Mouse (Mus musculus) T-cell, adult 2 months (primary cell): ENCODE data around the gene Atp1a2.
A peak's percentile ranks its signal among the peaks of the same experiment; 100 is the strongest.

ENCODE experiments used
- DNase-seq: peaks from one replicate; pipeline ENCODE4 v3.0.0; 2022; ENCODE audit warnings: low spot score

The Atp1a2 gene

DNA sequence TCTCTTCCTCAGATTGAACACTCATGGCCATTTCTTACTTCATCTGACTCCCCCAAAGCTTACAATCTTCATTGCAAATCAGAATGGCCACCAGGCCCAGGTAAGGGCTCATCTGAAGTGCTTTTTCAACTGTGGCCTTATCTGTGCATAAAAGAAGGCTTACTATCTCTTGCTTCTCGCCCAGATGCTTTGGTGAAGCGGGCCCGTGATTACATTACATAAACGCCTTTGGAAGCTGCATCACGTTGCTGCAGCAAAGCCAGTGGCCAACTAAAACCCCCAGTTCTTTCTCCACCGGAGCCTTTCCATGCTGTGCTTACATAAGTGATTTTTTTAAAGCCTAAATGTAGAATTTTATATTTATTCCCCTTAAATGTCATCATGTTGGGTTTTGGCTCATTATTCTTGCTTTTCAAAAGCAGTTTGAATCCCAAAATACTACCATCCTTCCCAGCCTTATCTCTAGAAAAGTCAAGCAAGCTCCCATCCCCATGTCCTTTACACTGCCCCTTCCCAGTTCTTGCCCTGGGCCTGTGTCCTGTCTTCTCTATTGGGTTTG, 26.0 kb upstream of the Atp1a2 start:
- DNase-seq, result no peak

DNA sequence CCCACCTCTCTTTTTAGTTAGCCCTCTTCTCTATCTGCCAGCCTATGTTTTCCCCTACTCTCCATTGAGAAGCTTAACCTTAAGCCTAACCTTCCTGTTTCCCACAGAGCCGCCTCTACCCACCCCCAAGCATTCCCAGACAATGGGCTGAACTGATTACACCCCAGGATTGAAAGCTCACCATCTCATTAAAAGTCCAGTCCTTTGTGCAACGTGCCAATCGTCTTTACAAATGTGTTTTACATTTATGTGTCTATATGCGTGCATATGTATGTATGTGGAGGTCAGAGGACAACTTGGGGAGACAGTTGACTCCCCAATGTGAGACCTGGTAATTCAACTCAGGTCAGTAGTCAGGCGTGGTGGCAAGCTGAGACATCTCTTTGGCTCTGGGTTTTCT, 25.4 kb upstream of the Atp1a2 start:
- no peak for DNase-seq

DNA sequence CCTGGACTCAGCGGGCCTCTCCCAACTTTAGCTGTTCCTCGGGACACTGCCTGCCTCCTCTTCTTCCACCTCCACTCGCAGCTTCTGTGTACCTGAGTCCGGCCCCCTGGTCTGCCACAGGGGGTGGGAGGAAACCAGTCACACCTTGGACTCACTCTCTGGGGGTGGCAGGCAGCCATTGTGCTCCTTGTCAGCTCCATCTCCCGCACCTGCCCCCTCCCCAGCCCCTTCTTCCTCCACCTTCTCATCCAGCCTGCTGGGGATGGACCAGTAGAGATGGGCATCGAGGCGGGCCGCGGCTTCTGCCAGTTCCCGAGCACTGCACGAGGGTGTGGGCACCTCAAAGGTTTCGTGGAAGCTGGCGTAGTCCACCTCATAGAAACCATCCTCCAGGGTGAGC, 24.9 kb upstream of the Atp1a2 start:
- DNase-seq, result no peak

DNA sequence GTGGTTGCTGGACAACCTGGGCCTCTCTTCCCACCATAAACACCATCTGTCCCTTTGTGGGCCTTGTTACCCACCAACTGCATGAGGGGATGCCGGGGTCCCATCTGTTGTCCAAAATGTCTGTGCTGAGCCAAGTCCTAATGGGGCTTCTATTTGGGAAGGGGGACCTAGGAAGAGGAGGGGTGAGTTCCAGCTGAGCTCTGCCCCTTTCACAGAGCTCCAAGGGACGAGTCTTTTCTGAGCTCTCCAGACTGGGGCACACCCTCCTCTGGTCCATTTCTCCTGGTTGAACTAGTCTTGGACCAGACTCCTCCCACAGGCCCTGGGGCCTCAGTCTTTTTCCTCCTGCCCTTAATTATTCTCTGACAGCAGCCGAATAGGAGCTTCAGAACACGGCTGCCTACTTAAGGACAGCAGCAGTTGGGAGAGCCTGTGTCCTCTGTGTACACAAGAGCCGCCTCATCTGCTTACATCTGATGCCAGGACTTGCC, 22.1 kb upstream of the Atp1a2 start:
- no peak for DNase-seq

DNA sequence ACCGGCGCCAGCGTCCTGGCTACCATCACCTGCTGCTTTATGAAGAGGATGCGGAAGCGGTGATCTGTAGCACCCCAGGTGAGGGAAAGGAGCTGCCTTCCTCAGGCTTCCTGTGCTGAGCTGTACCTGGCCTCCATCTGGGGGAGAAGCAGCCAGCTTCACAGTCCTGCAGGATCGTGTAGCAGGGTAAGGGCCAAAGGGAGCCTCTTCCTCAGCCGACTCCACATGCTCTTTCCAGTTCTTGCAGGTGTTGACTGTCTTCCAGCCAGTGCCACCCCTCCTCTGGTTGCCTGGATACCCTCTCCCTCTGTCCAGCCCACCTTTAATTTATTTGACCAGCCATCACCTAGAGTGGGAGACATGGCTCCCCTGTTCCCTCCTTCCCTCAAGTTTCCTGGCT, 21.5 kb upstream of the Atp1a2 start:
- no peak for DNase-seq

DNA sequence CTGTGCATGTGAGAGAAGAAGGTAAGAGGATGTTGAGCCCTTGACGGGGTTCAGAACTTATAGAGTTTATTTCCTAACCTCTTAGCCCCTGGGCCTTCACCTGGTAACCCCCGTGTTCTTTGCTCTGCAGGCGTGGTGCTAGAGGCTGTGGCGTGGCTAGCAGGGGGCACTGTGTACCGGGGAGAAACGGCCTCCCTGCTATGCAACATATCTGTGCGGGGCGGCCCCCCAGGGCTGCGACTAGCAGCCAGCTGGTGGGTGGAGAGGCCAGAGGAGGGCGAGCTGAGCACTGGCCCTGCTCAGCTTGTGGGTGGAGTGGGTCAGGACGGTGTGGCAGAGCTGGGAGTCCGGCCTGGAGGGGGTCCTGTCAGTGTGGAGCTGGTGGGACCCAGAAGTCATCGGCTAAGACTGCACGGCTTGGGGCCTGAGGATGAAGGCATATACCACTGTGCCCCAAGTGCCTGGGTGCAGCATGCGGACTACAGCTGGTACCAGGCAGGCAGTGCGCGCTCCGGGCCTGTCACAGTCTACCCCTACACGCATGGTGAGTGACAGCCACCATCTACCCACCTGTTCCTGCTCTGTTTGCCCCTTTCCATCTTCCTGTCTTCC, 20.7 kb upstream of the Atp1a2 start:
- DNase-seq, result no peak

DNA sequence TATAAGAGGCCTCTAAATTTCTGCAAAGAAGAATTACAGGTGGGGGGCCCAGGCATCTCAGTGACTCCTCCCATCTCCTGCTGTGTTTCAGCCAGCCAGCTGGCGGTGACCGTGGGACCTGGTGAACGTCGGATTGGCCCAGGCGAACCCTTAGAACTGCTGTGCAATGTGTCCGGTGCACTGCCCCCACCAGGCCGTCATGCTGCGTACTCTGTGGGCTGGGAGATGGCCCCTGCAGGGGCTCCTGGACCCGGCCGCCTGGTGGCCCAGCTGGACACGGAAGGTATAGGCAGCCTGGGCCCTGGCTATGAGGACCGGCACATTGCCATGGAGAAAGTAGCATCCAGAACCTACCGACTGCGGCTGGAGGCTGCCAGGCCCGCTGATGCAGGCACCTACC, 20.1 kb upstream of the Atp1a2 start:
- DNase-seq, result no peak

DNA sequence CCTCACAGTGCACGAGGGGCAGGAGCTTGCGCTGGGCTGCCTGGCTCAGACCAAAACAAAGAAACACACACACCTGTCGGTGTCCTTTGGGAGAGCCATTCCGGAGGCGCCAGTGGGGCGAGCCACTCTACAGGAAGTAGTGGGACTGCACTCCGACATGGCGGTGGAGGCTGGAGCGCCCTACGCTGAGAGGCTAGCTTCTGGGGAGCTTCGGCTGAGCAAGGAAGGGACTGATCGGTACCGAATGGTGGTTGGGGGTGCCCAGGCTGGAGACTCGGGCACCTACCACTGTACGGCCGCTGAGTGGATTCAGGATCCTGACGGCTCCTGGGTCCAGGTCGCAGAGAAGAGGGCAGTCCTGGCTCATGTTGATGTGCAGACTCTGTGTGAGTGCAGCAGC, 19.6 kb upstream of the Atp1a2 start:
- no peak for DNase-seq

DNA sequence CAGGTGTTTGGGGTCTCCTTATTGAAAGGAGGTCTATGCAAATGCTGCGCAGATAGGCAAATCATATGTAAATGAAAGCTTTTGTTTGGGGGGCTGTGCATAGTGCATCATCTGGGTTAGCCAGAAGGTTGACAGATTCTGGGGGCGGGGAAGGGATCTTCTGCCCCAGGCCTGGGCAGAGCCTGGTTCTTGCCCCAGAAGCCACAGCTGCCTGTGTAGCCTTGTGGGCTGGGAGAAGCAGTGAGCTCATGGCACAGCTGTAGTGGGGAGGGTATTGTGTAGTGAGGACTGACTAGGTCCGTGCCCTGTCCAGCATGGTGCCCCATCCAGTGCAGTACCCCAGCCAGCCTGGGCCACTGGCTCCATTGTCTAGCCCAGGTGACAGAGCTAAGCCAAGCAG, 17.0 kb upstream of the Atp1a2 start:
- DNase-seq, result no peak

DNA sequence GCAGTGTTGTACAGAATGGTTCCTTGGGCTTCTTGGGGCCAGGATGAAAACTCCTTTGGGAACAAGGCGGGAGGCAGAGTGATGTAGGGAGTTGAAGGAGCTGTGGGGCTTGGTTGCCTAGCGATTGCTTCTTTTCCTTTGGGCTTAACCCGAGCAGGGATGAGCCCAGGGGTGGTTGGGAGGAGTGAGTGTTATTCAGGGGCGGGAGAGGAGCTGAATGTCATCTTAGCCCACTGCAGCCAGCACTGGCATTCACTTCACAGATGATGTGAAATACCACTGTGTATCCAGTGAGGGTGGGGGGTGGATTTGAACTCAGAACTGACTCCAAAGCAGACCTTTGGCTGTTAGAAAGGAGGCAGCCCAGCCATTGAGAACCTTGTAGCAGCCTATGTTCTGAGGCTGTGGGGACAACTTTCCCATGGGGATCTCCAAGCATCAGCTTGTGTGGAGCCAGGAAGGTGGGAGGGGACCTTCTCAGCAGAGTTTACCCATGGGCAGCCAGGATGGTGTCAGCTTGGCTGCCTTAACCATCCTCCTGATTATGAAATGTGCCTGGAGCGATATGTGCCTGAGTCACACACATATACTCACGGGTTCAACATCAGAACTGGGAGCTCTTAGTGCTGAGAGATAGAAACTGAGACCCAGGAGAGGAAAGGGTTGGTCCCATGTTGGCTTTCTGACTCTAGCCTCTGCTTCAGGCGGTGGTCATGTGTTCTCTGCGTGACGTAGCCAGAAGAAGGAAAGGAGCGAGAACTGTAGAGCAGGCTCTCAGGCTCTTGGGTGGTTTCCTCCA, 15.9 kb upstream of the Atp1a2 start:
- DNase-seq, result no peak

DNA sequence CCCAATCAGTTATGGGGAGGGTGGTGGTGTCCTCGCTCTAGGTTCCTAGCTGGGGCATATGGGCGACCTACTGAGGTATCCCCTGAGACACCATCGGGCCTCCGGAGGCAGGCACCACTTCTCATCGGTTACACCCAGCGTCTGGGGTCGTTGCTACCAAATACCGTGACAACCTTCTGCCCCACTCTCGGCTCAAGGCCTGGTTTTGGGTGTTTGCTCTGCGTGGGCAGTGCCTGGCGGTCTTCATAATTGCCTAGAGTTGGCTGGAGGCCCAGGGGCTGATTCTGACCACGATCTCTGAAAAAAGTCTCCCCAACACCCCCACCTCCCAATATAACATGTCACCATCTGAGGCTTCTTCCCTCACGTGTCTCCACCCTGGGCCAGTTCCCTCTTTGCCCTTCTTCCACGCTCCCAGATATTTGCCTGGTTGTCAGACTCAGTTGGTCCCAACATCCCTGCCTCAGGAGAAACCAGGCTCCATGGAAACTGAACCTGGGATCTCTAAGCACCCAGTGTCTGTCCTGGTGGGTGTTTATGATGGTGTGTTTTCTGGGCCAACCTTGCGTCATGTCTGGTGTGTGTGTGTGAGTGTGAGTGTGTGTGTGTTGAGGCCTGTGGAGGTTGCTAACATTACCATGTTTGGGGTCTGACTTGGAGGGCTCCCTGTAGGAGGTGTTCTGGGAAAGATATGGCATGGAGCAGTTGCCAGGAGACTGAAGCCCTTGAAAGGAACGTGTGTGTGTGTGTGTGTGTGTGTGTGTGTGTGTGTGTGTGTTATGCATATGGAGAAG, 15.1 kb upstream of the Atp1a2 start:
- no peak for DNase-seq

DNA sequence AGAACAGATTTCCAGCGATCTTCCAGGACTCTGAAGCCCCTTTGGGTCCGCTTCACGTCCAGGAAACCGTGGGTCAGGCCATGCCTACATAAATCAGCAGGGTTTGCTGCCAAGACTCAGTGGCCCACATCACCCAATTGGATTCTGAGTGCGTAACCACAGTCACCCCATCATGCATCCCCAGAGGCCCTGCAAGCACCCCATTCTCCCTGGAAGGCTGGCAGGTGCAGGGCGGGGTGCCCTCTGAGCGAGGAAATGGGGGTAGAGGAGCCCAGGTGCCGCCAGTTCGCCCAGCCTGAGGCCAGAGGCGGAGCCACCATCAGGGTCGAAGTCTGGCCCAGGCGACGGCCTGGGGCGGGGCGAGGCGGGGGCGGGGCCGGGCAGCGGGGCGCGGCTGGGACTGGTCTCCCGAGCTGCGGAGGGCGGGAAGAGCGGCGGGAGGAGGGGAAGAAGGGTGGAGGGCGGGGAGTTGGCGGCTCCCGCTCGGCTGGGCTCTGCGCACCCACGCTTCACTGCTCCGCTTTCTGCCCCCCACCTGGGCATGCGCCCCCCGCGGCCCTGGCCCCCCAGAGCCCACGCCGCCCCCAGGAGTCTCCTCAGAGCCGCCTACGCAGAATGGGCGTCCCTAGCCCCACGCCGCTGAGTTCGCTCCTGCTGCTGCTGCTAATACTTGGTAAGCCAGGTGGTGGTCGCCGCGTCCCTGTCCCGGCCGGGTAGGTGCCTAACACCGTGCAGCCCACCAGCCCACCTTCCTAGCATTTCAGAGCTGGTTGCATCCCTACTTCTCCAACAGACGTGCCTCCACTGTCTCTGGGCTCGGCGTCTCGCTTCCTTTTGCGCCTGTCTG, 14.3 kb upstream of the Atp1a2 start:
- DNase-seq, result peak; percentile 82

DNA sequence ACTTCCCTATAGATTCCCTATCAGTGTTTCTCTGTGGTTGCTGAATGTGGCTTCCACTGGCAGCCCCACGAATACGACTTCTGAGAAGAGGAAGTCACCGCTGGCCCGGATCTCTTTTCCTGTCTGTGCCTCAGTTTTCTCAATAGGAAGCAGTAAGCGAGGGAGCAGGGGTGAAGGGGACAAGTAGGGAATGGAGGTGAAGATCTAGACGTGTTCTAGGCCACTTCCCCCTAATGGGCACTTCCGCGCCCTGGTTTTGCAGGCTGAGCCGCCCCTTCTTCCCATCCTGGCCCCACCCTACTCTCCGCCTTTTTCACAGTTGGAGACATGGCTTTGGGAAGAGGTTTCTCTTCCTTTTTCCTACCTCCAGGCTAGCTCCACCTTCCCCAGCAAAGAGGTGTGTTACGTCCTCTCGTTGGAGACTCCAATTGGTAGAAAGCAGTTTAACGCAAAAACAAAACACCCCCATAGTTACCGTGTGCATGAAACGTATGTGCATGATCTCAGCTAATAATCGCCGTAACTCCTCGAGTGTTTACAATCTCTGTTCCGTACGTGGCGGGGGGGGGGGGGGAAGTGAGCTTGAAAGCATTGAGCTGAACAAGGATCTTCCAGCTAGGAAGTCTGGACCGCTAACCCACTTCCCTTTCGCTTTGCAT, 13.5 kb upstream of the Atp1a2 start:
- peak; percentile 52 for DNase-seq

DNA sequence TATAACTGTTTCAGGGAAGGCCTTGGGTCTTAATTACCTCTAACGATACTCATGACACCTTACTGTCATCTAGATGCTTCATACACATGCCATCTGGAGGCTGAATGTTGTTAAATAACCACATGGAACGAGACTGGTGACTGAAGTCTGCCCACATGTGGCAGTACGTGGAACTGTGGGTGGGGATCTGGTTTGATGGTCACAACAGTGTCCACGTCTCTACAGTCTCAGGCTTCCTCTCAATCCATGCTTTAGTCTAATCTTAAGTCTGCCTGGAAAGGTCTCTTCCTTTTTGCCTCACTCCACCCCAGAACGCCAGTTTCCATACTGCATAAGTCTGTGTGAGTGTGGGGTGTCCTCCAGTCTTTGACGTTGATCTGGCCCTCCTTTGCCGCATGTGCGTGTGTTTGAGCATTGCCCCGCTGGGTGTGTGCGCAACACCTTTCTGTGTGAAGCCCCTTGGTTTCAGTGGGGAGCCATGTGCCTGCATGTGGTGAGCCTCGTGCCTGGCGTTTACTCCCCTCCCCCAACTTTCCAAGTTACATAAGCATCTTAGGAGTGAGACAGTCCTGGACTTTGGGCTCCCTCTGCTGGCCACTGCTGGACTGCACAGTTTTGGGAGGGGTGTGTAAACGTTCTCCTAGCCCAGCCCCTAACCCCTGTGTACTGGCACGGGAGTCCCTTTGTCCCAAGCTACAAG, 12.0 kb upstream of the Atp1a2 start:
- peak; percentile 90 for DNase-seq

DNA sequence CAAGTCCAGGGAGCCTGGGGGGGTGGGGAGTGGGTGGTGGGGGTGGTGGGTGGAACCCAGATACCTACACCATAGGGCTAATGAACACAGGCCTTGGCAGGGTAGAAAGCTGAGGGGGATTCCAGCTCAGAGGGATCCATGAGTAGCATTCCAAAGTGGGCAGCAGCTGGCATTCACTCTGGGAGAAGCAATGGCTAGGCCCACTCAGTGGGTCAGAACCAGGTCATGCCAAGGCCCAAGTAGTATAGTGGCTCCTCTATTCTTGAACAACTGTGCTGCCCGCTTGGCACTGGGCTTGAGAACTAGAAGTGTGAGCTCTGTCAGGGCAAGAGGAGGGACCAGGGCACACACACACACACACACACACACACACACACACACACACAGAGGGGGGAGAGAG, 10.5 kb upstream of the Atp1a2 start:
- DNase-seq, result no peak

DNA sequence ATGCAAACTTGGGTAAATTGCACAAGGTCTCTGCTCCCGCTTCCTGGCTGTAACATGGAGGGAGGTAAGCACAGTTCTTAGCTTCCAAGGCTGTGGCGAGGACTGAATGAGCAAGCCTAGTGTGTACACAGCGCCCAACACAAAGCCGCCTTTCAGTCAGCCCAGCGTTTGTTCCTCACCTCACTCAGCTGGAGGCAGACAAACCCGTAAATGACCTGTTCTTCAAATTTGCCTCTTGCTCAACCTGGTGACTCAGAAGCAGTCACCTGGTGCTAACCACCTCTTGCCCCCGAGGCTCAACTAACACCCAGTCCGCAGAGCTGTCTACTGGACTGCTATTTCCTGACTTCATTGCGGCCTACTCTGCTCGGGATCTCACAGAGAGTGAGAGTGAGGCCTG, 10.1 kb upstream of the Atp1a2 start:
- no peak for DNase-seq

DNA sequence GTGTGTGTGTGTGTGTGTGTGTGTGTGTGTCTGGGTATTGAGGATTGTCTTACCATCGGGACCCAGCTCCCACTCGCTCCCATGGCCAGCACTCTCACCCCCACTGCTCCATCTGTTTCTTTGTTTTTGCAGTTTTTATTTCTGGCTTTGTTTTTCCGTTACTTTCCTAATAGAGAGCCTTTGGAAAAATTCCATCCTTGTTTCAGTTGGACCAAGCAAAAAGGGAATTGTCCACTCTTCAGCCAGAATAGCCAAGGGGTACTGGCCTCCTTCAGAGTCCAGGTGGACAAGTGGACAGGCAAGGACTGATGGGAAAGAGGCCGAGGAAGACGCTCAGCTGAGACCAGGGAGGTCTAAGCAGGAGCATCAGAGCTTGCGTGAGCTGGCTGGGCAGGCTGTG, 9.0 kb upstream of the Atp1a2 start:
- no peak for DNase-seq

DNA sequence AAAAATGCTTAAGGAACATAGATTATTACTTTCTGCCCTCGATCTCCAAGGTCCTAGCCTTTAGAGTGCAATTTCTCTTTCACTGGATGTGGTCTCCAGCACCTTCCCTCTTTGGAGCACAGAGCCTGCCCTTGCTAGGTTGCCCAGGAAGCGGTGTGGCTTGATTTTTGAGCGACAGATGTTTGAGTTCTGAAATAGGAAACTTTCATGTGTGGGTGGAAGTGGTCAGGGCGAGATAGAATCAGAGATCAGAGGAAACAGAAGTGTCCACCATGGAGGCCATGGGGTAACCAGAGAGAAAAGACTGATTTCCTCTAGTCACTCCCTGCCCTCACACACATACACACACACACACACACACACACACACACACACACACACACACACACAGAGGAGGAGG, 8.3 kb upstream of the Atp1a2 start:
- DNase-seq, result peak; percentile 33

DNA sequence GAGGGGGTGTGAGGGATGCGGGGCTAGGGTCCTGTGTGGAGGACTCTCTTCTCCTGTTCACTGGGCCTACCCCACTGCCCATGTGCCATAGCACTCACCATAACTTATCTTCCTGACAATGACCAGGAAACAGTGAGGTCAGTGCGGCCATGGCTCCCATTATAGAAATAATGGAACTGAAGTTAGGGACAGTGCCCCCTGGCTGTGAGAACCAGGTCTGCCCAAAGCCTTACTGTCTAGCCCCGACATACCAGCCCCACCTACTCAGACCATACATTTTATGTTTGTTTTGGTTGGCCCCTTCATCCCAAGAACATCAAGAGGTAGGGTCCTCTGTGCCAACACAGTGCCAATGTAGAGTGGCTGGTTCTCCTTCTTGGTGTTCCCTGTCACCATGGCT, 7.8 kb upstream of the Atp1a2 start:
- DNase-seq, result no peak

DNA sequence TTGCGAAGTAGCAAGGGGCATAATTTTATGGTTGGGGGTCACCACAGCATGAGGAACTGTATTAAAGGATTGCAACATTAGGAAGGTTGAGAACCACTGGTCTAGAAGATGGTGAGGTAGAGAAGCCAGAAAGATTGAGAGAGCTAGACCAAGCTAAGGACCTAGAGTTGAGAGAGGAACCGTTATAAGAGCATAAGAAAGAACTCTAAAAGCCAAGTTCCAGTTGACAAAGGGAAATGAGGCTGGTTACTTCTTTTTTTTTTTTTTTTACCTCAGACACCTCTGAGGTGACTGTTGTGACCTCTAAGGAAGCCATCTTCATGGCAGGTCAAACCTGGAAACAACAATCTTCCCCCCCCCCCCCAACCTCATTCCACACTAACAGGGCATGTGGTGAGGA, 7.3 kb upstream of the Atp1a2 start:
- no peak for DNase-seq

DNA sequence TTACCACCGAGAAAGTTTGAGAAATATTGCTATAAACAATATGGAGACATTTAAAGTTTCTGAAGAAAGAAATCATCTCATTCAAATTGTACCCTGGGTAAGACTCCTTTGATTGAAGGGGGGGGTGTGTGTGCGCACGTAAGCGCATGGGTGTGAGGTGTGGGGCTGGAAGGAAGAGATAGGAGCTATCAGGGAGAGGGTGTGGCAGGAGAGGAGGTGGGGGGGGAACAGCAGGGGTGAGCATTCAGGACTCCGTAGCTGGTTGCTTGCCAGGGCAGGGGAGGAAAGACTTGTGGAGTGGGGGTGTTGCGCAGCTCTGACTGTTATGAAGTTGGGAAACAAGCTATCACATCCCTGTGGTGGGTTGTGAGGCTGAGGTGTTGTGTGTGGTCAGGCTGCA, 6.6 kb upstream of the Atp1a2 start:
- DNase-seq, result no peak
